Mouse (Mus musculus): Measurements from ENCODE around the gene Dram1.

The Dram1 gene

GRCm38 (mm10) chr10:88296991-88297390, 81.9 kb downstream of the Dram1 start:
- DNase-seq (ENCODE audit: extremely low read depth, low read depth, low spot score), result no peak

- DNase-seq (ENCODE audit: extremely low read depth, low read depth, low spot score), result no peak
These were observed 83.8 kb downstream of the Dram1 start for GRCm38 (mm10) chr10:88295091-88295490.

GRCm38 (mm10) chr10:88288061-88288460, 90.8 kb downstream of the Dram1 start:
- DNase-seq (ENCODE audit: extremely low read depth, low read depth, low spot score), result no peak

GRCm38 (mm10) chr10:88287261-88287660, 91.6 kb downstream of the Dram1 start:
- no peak for DNase-seq (ENCODE audit: extremely low read depth, low read depth, low spot score)

- no peak for DNase-seq (ENCODE audit: extremely low read depth, low read depth, low spot score)
These were observed 94.4 kb downstream of the Dram1 start for GRCm38 (mm10) chr10:88284343-88284990.

GRCm38 (mm10) chr10:88281699-88282098, 97.2 kb downstream of the Dram1 start:
- no peak for DNase-seq (ENCODE audit: extremely low read depth, low read depth, low spot score)

- no peak for DNase-seq (ENCODE audit: extremely low read depth, low read depth, low spot score)
These were observed 104.8 kb downstream of the Dram1 start for GRCm38 (mm10) chr10:88274045-88274444.

All from fat pad, adult 2 months (tissue).